Mouse (Mus musculus) heart, postnatal 4 days (tissue): Measurements from ENCODE around the gene Acbd6. TPM values are rescaled to one million over a fixed set of nuclear protein-coding genes. Genes with fewer than 3 reads are reported as not detected.
A peak's percentile ranks its signal among the peaks of the same experiment; 100 is the strongest.

Experiments
- DNase-seq: peaks from one replicate; pipeline ENCODE4 v3.0.0; 2021
- total RNA-seq, 2 experiments: library from RNA; stranded (reverse); gene quantifications; 2 replicates each; pipeline ENCODE4 v1.2.3; 2021

Acbd6 gene
- total RNA-seq, 2 experiments from 2014 or later: 66.1 to 67.6 TPM

DNA sequence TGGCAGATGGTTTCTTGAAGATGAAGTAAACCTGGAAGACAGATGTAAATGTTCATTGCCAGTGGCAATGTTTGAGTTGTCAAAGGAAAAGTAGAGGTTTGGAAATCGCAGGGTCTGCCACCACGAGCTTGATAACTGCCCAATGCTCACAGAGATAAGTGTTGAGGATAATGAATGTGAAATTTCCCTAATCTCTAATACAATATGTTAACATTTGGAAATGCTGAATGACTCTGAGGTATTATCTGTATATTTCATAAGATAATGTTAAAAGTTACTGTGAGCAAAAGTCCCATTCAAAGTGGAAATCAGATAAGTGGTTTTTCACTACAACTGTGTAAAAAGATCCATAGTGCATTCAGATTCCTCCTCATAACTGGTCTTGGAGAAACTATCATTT, 2.8 kb downstream of the Acbd6 start:
- DNase-seq: no peak

DNA sequence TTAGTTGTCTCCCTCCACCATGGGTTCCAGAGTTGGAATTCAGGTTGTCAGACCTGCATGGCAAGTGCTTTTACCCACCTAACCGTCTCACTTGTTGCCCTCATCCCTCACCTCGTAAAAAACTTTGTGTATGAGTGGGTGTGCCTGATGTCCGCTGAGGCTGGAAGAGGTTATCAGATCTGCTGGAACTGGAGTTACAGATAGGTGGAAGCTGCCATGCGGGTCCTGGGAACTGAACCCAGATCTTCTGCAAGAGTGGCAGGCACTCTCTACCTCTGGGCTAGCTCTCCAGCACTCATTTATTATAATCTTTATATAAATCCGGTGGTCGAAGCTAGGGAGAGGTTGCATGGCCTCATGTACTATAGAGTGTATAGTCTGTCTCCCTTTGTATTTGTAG, 4.3 kb downstream of the Acbd6 start:
- no peak for DNase-seq

DNA sequence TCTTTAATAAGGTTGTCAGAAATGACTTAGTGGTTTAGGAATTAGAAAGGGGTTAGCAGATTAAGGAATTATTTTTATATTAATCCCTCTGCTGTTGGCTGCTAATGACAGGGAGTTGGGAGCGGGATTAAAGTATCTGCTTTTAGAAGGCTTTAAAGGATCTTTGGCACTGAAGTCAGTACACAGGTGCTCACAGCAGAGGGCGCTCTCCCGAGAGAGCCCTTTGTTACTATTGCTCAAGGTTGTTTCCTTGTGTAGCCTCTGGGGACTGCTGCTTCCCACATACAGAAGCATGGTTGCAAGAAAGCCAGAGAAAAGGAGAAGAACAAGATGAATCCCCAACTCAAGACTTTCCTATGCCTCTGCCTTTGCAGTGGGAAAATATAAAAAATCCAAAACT, 6.8 kb downstream of the Acbd6 start:
- peak; percentile 32 for DNase-seq

DNA sequence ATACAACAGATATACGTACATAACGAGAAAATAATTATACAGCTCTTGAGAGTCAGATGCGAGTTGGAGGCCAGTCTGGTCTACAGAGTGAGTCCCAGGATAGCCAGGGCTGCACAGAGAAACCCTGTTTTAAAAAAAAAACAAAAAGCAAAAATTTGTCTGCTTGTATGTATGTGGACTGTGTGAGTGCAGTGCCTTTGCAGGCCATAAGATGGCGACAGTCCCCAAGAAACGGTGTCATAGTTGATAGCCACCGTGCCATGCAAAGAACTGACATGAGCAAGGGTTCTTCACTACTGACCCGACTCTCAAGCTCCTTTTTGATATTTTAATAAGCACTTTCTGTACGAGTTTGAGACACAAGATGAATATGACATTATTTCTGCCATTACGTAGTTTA, 10.2 kb downstream of the Acbd6 start:
- no peak for DNase-seq

DNA sequence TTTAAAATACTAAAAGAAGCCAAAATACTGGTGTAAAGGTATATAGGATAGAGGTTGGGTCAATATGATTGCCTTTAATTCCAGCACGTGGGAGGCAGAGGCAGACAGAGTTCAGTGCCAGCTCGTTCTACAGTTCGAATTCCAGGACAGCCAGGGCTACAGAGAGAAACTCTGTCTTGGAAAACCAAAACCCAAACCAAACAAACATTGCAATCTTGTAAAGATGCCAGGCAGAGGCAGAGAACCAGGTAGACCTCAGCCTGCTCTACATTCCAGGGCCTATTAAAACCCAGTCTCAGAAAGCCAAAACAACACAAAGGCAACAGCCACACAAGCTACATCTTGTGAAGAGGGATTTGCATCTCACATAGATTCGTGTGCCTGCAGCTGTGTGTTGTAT, 11.4 kb downstream of the Acbd6 start:
- DNase-seq: no peak

DNA sequence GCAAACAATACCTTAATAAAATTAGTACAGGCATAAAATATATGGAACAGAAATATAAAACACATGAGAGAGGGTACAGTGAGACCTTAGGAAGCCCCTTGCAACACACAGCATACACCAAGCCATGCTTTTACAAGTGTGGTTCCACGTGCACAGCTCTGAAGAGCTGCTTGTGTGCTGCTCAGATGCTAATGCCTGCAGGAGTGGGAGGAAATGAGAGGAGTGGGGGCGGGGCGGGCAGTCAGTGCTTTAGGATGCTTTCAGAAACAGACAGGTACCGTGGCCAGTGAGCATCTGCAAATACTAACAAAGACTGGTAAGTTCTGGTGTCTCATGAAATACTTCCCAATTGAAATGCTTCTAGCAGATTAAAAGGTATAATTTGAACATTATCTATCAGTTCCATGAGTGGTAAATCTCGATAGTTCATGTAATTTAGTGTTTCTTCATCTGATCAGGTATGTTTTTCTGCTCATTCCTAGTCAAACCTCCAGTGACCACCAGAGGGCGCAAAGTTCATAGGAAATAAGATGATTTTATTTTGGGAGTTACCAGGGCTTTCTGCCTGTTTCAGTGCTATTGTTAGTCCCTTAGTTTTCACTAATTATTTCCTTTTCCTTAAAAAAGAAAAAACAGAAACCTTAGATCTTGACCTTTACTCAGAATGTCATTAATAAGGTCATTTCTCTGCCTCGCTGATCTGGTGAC, 17.2 kb downstream of the Acbd6 start:
- DNase-seq: peak; percentile 76

DNA sequence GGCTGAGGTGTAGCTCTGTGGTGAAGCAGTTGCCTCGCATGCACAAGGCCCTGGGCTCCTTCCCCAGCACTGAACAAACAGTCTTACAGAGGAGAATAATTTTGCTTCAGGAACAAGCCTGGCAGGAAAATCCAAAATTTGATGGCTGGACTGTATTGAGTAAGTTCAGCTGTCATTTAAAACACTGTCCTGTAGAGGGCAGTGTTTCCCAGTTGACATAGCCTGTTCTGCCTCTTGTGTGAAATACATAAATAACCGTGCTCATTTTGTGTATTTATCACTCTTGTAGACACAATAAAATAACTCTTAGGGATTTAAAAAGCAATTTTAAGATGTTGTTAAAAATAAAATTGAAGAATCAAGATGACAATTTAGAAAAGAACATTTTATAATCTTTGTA, 18.5 kb downstream of the Acbd6 start:
- DNase-seq: peak; percentile 40

DNA sequence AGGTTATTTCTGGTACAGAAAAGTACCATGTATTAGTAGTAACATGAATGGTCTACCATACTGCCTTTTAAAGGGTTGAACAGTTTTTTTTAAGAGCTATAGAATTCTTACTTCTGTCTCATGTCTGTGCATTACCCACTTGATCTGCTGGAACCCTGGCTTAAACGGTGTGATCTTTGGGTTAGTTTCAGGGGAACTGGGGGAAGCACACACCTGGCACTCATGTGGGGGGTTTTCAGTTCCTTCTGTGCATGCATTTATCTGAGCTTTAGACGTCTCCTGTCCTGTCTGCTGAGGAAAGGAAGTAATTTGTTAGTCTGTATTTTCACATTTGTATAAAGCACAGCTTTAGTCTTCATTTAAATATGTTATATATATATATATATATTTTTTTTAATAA, 19.4 kb downstream of the Acbd6 start:
- no peak for DNase-seq

DNA sequence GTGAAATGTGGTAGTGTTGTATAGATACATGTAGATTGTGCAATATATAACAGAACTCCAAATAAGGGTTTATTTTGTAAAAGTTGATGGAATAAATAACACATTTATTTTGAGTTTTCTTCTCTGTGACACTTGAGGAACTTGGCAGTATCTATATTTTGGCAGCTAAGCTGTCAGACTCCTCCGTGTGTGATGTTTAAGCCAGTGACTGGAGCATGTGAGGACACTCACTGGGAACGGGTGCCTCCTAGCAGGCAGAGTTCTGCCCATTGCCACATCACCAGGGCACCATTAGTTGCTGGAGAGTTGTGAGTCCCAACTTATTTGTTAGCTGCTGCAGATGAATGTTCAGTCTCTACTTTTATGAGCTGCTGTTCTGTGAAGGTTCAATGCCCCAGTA, 30.0 kb downstream of the Acbd6 start:
- no peak for DNase-seq

DNA sequence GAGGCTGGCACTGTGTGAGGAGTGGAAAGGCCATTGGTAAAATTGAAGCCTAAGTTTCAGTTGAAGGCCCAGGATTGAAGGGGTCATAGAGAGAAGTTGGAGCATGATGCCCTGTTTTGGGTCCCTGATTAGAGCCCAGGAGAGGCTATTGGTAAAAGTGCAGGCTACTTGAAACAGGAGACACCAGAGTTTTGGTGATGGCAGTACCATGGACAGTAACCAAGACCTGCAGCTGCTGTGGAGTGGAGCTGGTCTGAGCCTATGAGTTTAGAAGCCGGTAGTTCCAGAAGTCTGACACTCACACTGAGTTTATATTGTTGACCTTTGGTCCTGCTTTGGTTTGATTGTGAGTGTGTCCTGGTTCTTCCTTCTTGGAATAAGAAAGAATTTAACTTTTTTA, 36.2 kb downstream of the Acbd6 start:
- peak; percentile 20 for DNase-seq

DNA sequence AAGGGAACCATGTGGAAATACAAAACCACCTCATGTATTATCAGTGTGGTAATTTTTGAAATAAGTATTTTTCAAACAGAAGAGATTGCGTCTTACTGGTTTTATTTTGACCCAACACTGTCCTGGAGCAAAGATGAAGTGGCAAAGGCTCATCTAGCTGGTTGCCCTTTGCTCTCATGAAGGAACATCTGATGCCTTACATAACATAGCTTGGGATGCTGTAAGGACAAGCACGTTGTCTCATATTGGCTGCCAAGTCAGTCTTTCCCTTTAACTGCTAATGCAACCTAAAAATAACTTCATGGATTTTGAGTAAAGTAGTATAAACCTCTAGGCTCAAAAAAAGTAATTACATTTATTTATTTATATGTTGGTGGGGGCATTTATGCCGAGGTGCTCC, 38.7 kb downstream of the Acbd6 start:
- DNase-seq: no peak

DNA sequence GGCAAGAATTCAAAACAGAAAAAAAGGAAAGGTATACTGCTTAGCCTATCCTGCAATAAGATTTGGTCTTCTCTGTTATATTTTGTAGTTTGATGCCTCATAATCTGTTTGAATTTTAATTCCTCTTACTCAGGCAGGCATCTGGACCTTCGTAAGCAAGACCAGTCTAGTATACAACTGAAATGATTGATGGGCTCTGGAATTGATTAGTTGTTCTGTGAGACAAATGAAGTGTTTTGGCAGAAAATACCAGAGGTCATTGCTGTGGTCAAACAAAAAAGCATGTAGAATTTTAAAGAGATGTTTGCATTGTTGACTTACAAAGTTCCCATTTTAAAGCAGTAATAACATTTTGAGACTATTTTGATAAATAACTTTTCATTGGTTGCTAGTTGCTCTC, 46.8 kb downstream of the Acbd6 start:
- DNase-seq: no peak

DNA sequence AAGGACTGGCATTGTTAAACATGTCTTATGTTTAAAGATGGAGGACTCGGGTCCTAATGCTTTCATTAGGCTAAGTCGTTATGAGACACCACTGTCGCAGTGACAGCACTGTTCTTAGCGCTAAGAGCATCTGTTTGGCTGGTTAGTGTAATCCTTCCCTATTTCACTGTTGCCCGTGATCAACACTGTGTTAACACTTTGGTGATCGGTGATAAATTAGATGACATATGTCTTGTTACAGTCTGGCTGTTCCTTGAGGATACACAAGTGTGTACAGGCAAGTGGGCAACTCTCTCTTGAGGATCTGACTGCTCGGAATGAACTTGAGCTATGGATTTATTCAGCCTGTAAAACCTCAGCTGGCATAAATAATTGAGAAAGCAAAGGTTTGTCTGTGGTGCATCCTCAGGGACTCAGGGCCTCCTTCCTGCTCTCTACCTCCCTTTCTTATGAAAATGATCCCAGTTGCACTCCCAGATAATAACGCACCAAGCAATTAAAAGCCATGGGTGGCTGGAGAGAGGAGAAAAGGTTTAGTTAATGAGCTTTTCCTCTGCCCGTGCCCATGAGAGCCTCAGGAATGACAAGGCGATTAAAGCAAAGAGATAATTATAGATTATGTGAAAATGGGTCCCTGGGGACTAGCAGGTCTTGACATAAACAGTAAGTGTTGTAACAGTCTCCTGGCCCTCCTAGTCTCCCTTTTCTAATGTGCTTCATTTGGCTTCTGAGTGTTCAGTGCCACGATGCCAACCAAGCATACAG, 47.7 kb downstream of the Acbd6 start:
- DNase-seq: no peak

DNA sequence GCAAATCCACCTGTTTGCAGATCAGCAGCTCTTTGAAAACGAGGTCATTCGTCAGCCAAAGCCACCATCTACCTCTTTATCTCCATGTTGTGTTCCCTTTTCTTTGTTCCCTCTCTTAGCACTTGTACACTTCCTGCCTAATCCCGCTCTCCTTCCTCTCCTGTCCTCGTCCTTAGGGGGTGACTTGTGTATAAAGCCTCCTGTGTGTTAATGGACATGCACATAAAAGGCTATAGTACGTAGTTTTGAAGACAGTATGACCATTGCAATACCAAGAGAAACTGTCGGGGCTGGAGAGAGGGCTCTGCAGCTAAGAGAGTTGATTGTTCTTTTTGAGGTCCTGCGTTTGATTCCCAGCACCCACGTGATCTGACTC, 48.2 kb downstream of the Acbd6 start:
- DNase-seq: no peak

DNA sequence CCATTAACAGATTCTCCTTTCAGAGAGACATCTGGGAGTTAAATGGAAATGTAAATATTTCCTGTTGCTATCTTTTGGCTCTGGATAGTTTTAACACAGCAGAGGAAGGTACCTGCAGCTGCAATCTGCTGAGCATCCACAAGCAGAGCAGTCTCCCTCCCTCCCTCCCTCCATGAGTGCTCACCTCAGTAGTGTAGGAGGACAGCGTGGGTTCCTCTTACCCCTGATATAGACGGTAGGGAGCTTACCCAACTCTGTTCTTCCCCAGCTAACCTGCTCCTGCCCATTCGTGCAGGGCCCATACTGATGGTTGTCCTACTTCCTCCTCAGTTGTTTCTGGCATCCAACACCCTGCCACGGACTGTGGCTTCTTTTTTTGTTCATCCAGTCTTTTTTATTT, 50.6 kb downstream of the Acbd6 start:
- DNase-seq: no peak

DNA sequence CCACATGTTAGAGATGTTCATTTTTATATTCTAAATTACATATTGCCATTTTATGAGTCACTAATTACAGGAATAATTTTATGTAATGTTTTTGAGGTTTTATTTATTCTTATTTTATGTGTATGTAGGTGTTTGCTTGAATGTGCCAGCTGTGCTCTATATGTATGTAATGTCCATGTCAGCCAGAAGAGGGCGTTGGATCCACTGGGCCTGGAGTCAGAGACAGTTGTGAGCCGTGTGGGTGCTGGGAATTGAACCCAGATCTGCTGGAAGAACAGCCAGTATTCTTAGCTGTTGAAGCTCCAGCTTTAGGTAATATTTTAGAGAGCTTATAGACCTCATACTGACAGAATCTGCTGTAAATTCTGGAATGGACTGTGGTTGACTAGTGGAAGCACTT, 56.5 kb downstream of the Acbd6 start:
- DNase-seq: no peak

DNA sequence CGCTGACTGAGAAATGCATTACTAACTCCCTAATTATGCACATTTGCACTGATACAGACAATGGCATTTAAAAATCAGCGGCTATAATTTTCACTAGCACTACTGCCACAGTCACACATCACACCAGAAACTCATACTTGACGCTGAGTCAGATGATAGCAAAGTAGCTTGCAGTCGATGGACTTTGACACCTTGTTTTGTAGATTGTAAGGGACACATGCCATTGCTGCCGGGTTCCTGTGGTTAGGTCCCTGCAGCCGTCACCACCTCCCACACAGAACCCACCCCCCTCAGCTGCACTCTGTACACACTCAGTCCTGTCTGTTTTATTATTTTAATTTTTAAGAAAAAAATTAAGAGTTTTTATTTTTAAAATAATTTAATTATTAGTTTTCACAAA, 63.2 kb downstream of the Acbd6 start:
- DNase-seq: no peak

DNA sequence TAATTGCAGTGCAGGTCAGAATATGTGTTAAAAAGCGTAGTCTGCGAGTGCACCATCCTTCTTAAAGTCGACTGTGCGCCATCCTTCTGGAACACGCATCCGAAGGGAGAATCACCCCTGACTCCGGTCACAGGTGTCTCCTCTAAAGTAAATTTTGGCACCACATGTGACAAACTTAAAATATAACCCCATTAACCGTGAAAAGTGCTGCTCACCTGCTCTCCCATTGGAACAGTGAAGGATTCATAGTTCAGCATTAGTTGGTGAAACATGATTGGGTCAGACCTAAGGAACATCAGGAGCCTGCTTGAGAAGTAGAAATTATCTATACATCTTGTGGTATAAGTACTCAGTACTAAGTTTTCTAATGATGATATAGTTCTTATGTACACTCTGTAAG, 65.3 kb downstream of the Acbd6 start:
- DNase-seq: no peak

DNA sequence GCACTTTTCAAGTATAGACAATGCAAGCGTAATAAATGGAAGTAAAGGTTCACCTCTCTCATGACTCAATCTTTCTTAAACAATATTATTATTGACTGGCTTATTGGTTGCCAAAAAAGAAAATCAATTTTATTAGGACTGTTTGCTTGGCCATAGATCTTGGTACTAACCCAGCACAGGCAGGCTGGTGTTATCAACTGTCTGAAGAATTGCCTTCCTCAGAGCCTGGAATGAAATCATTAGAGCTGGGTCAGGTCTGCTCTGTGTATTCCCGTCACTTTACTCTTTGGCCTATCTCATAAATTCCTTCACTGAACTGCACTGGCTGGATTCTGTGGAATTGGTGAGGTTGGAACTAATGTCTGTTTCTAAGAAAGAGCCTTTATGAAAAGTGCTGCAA, 69.8 kb downstream of the Acbd6 start:
- DNase-seq: no peak

DNA sequence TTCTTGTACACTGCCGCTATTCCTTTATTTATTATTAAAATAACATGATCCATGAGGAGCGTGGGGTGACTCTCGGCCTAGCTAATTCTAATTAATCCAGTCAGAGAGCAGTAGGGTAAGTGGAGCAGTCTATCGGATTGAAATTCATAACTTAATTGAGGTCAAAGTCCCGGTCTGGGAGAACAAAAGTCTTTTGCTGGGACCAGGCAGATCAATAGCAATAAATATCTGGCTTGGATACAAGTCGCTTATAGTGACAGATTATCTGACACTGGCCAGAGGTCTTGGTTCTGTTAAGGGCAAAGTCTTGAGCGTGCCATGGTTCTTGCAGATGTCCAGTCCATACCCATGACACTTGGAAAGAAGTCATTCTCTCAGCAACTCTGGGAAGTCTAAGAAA, 78.7 kb downstream of the Acbd6 start:
- DNase-seq: no peak

DNA sequence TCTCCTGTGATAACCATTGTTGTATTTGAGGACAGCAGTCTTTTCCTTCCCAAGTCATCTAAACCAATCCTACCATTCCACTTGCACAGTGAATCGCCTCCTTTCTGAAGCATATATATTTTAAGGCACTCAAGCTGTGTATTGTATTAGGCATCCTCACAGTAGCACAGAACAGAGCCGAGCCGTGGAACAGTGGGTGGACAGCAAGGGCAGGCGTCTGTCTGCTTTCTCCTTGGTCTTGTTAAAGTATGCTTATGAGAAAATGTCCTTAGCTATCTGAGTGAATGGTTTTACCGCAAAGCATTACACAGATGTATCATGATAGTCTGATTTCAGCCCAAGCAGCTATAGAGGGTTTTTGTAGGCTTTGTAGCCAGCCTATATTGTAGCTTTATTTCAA, 87.9 kb downstream of the Acbd6 start:
- no peak for DNase-seq

DNA sequence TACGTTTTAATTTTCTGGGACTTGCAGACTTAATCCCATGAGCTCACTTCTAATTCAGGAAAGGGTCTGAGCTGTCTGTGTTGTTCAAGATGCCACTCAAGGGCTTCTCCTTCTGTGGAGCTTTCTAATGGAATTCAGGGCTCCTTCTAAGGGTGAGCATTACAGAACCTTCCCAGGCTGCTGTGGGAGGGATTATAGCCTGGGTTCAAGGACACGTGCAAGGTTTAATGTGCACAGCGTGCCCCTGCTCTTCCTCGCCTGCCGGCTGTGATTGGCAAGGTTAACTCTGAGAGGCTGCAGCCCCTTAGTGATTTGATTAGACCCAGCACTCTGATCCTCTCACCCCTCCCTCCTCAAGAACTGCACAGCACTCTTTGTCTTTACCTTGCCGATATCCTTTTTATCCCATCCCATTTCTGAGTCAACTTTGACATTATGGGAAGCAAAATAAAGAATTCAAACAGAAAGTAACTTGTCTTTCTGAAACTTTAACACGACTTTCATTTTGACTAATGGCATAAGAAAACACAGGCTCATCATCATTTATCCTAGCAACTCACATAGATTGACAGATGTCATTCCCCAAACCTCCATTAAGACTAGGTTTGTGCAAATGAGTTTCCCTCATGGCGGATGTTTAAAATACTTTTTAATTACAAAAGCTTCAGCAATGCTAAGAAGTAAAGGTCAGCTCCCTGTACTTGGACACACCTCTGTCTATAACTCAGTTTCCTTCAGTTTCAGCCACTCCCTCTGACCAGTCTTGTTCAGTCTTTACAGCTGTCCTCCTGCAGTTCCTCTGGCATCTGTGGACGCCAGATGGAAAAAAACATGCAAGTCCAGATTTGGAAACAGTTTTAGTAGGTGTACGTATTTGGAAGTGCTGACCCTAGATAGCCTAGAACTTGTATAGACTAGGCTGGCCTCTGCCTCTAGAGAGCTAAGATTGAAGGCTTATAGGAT, 88.7 kb downstream of the Acbd6 start:
- no peak for DNase-seq

DNA sequence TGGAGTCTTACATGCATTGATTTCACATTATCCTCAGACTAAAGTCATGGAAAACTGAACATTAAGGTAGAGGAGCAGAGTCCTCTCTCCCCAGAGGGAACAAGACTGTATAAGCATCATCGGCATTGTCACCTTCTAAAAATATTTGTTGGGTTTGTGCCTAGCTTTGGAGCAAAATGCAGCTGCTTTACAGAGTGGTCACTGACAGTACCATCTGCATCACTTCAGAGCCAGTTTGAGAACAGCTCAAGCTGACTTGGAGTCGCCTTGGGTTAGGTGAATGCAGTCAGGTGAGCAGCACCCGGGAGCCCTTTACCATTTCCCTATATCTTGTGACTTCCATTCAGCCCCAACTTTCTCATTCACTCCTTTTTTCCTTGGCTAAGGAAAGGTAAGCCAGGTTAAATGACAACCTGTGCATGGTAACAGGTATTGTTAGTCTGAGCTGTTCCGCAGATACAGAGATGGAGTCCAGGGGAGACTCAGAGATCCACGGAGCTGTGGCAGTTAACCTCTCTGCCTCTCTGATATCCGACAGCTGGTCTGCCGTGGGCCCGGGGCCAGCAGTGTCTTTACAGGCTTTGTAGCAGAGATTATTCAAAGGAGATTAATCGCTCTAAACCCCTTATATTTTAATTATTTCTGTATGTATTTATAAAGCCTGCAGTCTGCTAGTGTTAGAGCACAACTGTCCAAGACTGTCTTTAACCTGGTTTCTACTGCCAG, 92.4 kb downstream of the Acbd6 start:
- peak; percentile 11 for DNase-seq
